Mouse (Mus musculus): ENCODE results near the gene Tuba1c. TPM values are rescaled to one million over a fixed set of nuclear protein-coding genes. Genes with fewer than 3 reads are reported as not detected.

Gene Tuba1c
- polyA plus RNA-seq, 1 experiment from 2014 or later = 202 TPM

- peak; percentile 91 for ATAC-seq (replicated peaks; ENCODE audit: low FRiP score)
- H3K9ac ChIP-seq (ENCODE audit: low read depth, low read length) = peak overlapping the region; percentile 86
Observed at GRCm38 (mm10) chr15:98993093-98993793, 36.4 kb upstream of the Tuba1c start.

GRCm38 (mm10) chr15:98993865-98994264, 35.8 kb upstream of the Tuba1c start:
- peak; percentile 79 for DNase-seq (ENCODE audit: low spot score)
- peaks cover 31% of the 10 kb centered on the region for H3K4me1 ChIP-seq (replicated peaks; ENCODE audit: control insufficient read depth, insufficient read depth, low read length)

More at GRCm38 (mm10) chr15:98993093-98993793, 36.4 kb upstream of the Tuba1c start:
- Histone ChIP-seq H3K27me3 (replicated peaks; ENCODE audit: control insufficient read depth, insufficient read depth, low read length) (no peaks in the 10 kb centered on the region), H3K4me1 (replicated peaks; ENCODE audit: control insufficient read depth, insufficient read depth, low read length) (peaks cover 25% of the 10 kb centered on the region), H3K36me3 (ENCODE audit: control insufficient read depth, insufficient read depth, low read length) (no peaks in the 10 kb centered on the region), H3K4me3 (ENCODE audit: low read depth, low read length) (peak overlapping the region; percentile 51), H3K9me3 (ENCODE audit: control insufficient read depth, low read length) (no peaks in the 10 kb centered on the region), H3K4me2 (peak overlapping the region; percentile 91), H3K27ac (ENCODE audit: low read depth, low read length) (peak overlapping the region; percentile 96)
- DNase-seq (ENCODE audit: low spot score) = peak; percentile 94
- WGBS = 6% methylated on average over 35 of the region's 35 CpGs

GRCm38 (mm10) chr15:98994957-98995520, 34.7 kb upstream of the Tuba1c start:
- Histone ChIP-seq H3K9ac (ENCODE audit: low read depth, low read length) (no peak overlapping the region), H3K4me1 (replicated peaks; ENCODE audit: control insufficient read depth, insufficient read depth, low read length) (peaks cover 31% of the 10 kb centered on the region), H3K4me3 (ENCODE audit: low read depth, low read length) (no peak overlapping the region), H3K9me3 (ENCODE audit: control insufficient read depth, low read length) (no peaks in the 10 kb centered on the region), H3K36me3 (ENCODE audit: control insufficient read depth, insufficient read depth, low read length) (no peaks in the 10 kb centered on the region), H3K27ac (ENCODE audit: low read depth, low read length) (no peak overlapping the region), H3K27me3 (replicated peaks; ENCODE audit: control insufficient read depth, insufficient read depth, low read length) (no peaks in the 10 kb centered on the region), H3K4me2 (no peak overlapping the region)
- DNase-seq (ENCODE audit: low spot score) = no peak
- 80% methylated on average over 9 of the region's 9 CpGs for WGBS
- ATAC-seq (replicated peaks; ENCODE audit: low FRiP score) = no peak

More at GRCm38 (mm10) chr15:98993865-98994264, 35.8 kb upstream of the Tuba1c start:
- 2% methylated on average over 11 of the region's 11 CpGs for WGBS
- Histone ChIP-seq H3K4me3 (ENCODE audit: low read depth, low read length) (no peak overlapping the region; the same call in 1 of the 2 replicates), H3K36me3 (ENCODE audit: control insufficient read depth, insufficient read depth, low read length) (no peaks in the 10 kb centered on the region), H3K9me3 (ENCODE audit: control insufficient read depth, low read length) (no peaks in the 10 kb centered on the region), H3K4me2 (peak overlapping the region; percentile 91), H3K27me3 (replicated peaks; ENCODE audit: control insufficient read depth, insufficient read depth, low read length) (no peaks in the 10 kb centered on the region), H3K27ac (ENCODE audit: low read depth, low read length) (peak overlapping the region; percentile 96), H3K9ac (ENCODE audit: low read depth, low read length) (no peak overlapping the region)
- ATAC-seq (replicated peaks; ENCODE audit: low FRiP score) = peak; percentile 18; the same call in 1 of the 2 replicates

DNA sequence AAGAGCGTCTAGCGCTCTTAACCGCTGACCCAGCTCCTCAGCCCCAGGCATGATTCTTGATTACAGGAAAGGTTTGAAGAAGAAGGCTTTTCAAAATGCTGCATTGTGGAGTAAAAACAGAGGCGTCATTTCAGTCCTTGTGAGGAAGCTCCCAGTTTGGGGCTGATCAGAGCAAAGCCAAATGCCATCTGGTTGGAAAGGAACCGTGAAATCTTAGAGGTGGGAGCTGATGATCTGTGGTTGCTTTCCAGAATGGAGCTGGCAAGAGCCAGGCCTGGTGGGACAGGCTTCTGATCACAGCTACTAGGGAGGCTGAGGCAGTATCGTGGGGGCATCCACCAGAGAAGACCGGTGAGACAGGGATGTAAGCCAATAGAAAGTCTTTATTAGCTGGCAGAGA, 32.9 kb upstream of the Tuba1c start:
- ATAC-seq (replicated peaks; ENCODE audit: low FRiP score) (no peak), DNase-seq (ENCODE audit: low spot score) (no peak)
- no peak overlapping the region for H3K4me2 ChIP-seq
- no peak overlapping the region for H3K27ac ChIP-seq (ENCODE audit: low read depth, low read length)
- H3K9ac ChIP-seq (ENCODE audit: low read depth, low read length) = no peak overlapping the region
- no peaks in the 10 kb centered on the region for H3K36me3 ChIP-seq (ENCODE audit: control insufficient read depth, insufficient read depth, low read length)
- peaks cover 29% of the 10 kb centered on the region for H3K4me1 ChIP-seq (replicated peaks; ENCODE audit: control insufficient read depth, insufficient read depth, low read length)
- no peaks in the 10 kb centered on the region for H3K9me3 ChIP-seq (ENCODE audit: control insufficient read depth, low read length)
- WGBS = 83% methylated on average over 7 of the region's 7 CpGs
- no peaks in the 10 kb centered on the region for H3K27me3 ChIP-seq (replicated peaks; ENCODE audit: control insufficient read depth, insufficient read depth, low read length)
- H3K4me3 ChIP-seq (ENCODE audit: low read depth, low read length) = no peak overlapping the region

DNA sequence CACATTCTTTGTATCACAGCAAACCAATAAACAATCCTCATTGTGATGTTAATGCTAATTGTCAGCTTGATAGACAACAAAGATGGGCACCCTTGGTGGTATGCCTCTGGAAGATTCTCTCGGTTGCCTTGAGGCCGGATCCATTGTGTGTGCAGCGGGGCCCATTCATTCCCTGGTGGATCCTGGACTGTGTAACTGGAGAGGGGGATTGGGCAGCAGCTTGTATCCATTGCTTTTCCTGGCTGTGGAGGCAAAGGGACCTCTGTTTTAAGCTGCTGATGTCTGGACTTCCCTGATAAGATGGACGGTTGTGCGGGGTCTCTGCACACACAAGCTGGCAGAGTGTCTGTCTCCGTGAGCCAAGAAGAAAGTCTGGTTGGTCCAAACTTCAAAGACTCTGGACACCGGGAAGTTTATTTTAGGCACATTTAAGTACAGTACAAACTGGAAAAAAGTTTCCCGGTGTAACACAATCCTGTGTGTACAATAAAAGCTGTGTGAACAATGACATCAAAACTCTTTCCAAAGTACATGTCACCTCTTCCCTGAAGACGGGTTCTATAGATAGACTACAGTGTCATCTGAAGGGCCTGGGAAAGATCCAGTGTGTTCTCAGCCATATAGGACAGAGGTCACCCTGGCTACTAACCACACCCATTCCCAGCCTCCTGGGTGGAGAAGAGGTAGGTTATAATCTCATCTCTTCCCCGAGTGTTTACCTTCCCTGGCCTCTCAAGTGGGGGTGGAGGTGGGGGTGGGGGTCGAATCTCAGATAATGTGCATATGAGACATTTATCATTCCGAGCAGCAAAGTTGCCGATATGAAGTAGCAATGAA, 31.5 kb upstream of the Tuba1c start:
- H3K27ac ChIP-seq (ENCODE audit: low read depth, low read length) = 0 out of 2 replicates have a peak overlapping the region, but pooled peaks have one; percentile 53
- H3K4me3 ChIP-seq (ENCODE audit: low read depth, low read length) = no peak overlapping the region
- ATAC-seq (replicated peaks; ENCODE audit: low FRiP score) (peak; percentile 66), DNase-seq (ENCODE audit: low spot score) (no peak)
- 42% methylated on average over 13 of the region's 13 CpGs for WGBS
- peak overlapping the region; percentile 36 for H3K4me2 ChIP-seq
- peaks cover 27% of the 10 kb centered on the region for H3K4me1 ChIP-seq (replicated peaks; ENCODE audit: control insufficient read depth, insufficient read depth, low read length)
- H3K9me3 ChIP-seq (ENCODE audit: control insufficient read depth, low read length) = no peaks in the 10 kb centered on the region
- no peaks in the 10 kb centered on the region for H3K36me3 ChIP-seq (ENCODE audit: control insufficient read depth, insufficient read depth, low read length)
- H3K27me3 ChIP-seq (replicated peaks; ENCODE audit: control insufficient read depth, insufficient read depth, low read length) = no peaks in the 10 kb centered on the region; the same call in 1 of the 2 replicates
- H3K9ac ChIP-seq (ENCODE audit: low read depth, low read length) = 0 out of 2 replicates have a peak overlapping the region, but pooled peaks have one; percentile 12

DNA sequence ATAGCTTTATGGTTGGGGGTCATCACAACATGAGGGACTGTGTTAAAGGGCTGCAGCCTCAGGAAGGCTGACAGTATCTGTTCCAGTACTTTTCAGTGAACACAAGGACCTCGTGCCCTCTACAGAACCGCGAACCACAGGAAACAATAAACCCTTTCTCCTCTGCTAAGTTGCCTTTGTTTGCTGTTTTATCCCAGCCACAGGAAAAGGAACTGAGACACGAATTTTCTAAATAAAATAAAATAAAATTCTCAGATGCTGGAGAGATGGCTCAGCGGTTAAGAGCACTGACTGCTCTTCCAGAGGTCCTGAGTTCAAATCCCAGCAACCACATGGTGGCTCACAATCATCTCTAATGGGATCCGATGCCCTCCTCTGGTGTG, 30.9 kb upstream of the Tuba1c start:
- H3K4me3 ChIP-seq (ENCODE audit: low read depth, low read length) = no peak overlapping the region
- H3K9me3 ChIP-seq (ENCODE audit: control insufficient read depth, low read length) = no peaks in the 10 kb centered on the region
- no peak overlapping the region for H3K27ac ChIP-seq (ENCODE audit: low read depth, low read length)
- WGBS = 40% methylated on average over 6 of the region's 6 CpGs
- no peak for DNase-seq (ENCODE audit: low spot score)
- H3K4me1 ChIP-seq (replicated peaks; ENCODE audit: control insufficient read depth, insufficient read depth, low read length) = peaks cover 23% of the 10 kb centered on the region
- H3K9ac ChIP-seq (ENCODE audit: low read depth, low read length) = 0 out of 2 replicates have a peak overlapping the region, but pooled peaks have one; percentile 12
- peak overlapping the region; percentile 36; the same call in 1 of the 2 replicates for H3K4me2 ChIP-seq
- H3K27me3 ChIP-seq (replicated peaks; ENCODE audit: control insufficient read depth, insufficient read depth, low read length) = no peaks in the 10 kb centered on the region; the same call in 1 of the 2 replicates
- no peaks in the 10 kb centered on the region for H3K36me3 ChIP-seq (ENCODE audit: control insufficient read depth, insufficient read depth, low read length)
- no peak for ATAC-seq (replicated peaks; ENCODE audit: low FRiP score)

DNA sequence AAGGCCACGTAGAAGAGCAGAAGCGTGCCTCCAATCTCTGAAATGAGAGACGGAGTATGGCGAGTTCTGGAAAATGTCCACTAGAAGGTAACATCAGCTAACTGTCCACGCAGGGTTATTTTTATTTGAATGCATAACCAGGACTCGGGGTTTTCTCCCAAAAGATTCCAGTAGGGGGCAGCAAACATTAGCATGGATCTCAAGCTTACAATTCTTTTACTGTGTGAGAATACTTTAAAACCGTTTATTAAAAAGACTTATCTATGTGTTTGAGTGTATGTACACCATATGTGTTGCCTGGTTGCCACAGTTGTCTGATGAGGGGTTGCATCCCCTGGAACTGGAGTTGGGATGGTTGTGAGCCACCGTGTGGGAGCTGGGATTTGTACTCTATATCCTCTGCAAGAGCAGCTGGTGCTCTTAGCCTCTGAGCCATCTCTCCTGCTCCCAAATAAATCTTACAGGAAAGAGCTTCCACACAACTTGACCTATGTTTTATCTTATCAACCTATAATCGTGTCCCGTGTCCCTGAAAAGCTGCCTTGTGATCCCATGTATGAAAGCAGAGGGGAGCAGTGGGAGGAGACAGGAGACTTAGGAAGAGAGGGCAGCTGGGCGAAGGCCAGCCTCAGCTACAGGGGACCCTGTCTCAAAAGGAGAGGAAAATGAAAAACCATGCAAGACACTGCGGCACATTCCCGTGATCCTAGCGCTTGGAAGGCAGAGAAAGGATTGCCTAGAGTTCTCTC, 29.0 kb upstream of the Tuba1c start:
- Histone ChIP-seq H3K4me1 (replicated peaks; ENCODE audit: control insufficient read depth, insufficient read depth, low read length) (peaks cover 23% of the 10 kb centered on the region), H3K36me3 (ENCODE audit: control insufficient read depth, insufficient read depth, low read length) (no peaks in the 10 kb centered on the region), H3K9me3 (ENCODE audit: control insufficient read depth, low read length) (no peaks in the 10 kb centered on the region), H3K27ac (ENCODE audit: low read depth, low read length) (0 out of 2 replicates have a peak overlapping the region, but pooled peaks have one; percentile 46), H3K27me3 (replicated peaks; ENCODE audit: control insufficient read depth, insufficient read depth, low read length) (no peaks in the 10 kb centered on the region; the same call in 1 of the 2 replicates), H3K4me2 (peak overlapping the region; percentile 59), H3K9ac (ENCODE audit: low read depth, low read length) (no peak overlapping the region), H3K4me3 (ENCODE audit: low read depth, low read length) (peak overlapping the region; percentile 20; the same call in 1 of the 2 replicates)
- DNase-seq (ENCODE audit: low spot score) (no peak), ATAC-seq (replicated peaks; ENCODE audit: low FRiP score) (no peak)
- 40% methylated on average over 14 of the region's 14 CpGs for WGBS
